Mouse (Mus musculus) kidney, postnatal 0 days (tissue): ENCODE measurements around the gene Basp1. TPM values are rescaled to one million over a fixed set of nuclear protein-coding genes. Genes with fewer than 3 reads are reported as not detected.
A peak's percentile ranks its signal among the peaks of the same experiment; 100 is the strongest.
"Not testable (repeated sequence)": the region's sequence is repeated elsewhere in the genome, so short reads cannot be mapped to it uniquely, and the experiment has no call there.

ENCODE experiments used
- ATAC-seq: fragments of 200-750 bp; cut with Nextera tagmentation; replicated peaks from 2 replicates; pipeline ENCODE4 v1.8.0; 2017; ENCODE audit warnings: low read depth, moderate number of reproducible peaks, moderate TSS enrichment, moderate library complexity; ENCODE audit not compliant: low FRiP score
- DNase-seq: peaks from one replicate; pipeline ENCODE4 v3.0.0-alpha.2; 2016; ENCODE audit warnings: low spot score
- H3K27ac ChIP-seq: fragments of 300-500 bp; sonication (generic); 2 replicates; pipeline ENCODE4 v1.5.1; 2014; ENCODE audit warnings: mild to moderate bottlenecking
- H3K27me3 ChIP-seq: fragments of 300-500 bp; sonication (generic); 2 replicates; pipeline ENCODE4 v1.6.1; 2014; ENCODE audit warnings: low read length, mixed read lengths; ENCODE audit not compliant: insufficient read depth
- H3K36me3 ChIP-seq: fragments of 300-500 bp; sonication (generic); 2 replicates; pipeline ENCODE4 v1.6.1; 2014; ENCODE audit warnings: low read length, mixed read lengths; ENCODE audit not compliant: insufficient read depth
- H3K4me1 ChIP-seq: fragments of 300-500 bp; sonication (generic); replicated peaks from 2 replicates; pipeline ENCODE4 v1.6.1; 2014; ENCODE audit warnings: antibody characterized with exemption, low read length, mixed read lengths; ENCODE audit not compliant: insufficient read depth
- H3K4me2 ChIP-seq: fragments of 300-500 bp; sonication (generic); 2 replicates; pipeline ENCODE4 v1.6.1; 2014; ENCODE audit warnings: mild to moderate bottlenecking, low read length, moderate library complexity, mixed read lengths
- H3K4me3 ChIP-seq: fragments of 300-500 bp; sonication (generic); replicated peaks from 2 replicates; pipeline ENCODE4 v1.5.1; 2014; ENCODE audit warnings: low read depth, low read length
- H3K9ac ChIP-seq: fragments of 300-500 bp; sonication (generic); 2 replicates; pipeline ENCODE4 v1.6.1; 2014; ENCODE audit warnings: low read depth, low read length
- H3K9me3 ChIP-seq: fragments of 300-500 bp; sonication (generic); replicated peaks from 2 replicates; pipeline ENCODE4 v1.6.1; 2016; ENCODE audit warnings: low read length, inconsistent platforms, mixed read lengths
- CTCF ChIP-seq: IDR thresholded peaks from 2 replicates; pipeline ENCODE4 v1.5.1; 2016; ENCODE audit warnings: antibody characterized with exemption, low read depth, mild to moderate bottlenecking, moderate library complexity
- whole genome bisulfite sequencing: fragments of 180-500 bp; shearing (Covaris S2); extraction: QIAGEN DNeasy Blood & Tissue Kit; methylation state at CpG from one replicate; pipeline ENCODE4 v1.1.7; 2014; 5-methylcytosine and 5-hydroxymethylcytosine counted together
- polyA plus RNA-seq: library from polyadenylated mRNA; unstranded; fragments of >200 nt; fragmentation: Nextera tagmentation; extraction: Ambion mirVana; gene quantifications from 2 replicates; pipeline ENCODE4 v1.2.1, GENCODE M21; 2015

The Basp1 gene
- polyA plus RNA-seq: 24.6 and 31.7 TPM in 2 replicates

DNA sequence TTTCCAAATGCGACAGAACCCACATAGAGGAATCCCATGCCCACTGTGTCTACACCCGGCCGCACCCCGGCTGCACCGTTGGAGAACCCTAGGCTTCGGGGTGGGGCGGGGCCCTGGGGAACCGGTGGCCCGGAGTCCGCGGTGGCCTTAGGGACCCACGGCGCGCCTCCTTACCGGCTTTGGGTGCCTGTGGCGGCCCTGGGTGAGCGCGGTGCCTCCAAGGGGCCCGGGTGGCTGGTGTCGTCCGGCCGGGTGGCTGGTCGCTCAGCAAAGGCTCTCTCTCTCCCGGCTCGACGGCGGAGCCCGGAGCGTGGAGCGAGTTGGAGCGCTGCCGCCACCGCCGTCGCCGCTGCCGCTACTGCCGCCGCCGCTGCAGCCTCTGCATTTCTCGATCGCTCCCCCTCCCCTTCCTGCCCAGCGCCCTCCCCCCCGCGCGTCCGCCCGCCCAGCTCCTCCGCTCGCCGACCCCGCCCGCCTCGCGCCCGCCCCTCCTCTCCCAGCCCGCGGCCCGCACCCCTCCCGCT lies at the start of gene Basp1:
Gene Basp1, minus strand, starts transcription at position 387 of the 524 bp plus-strand sequence.
- Histone ChIP-seq H3K9ac (peak within 1 kb of the TSS; percentile 67), H3K27me3 (no peaks in the 10 kb centered on the region), H3K4me3 (peak within 1 kb of the TSS; percentile 70), H3K36me3 (no peaks in the 10 kb centered on the region), H3K4me2 (peak within 1 kb of the TSS; percentile 91), H3K4me1 (no peaks in the 10 kb centered on the region), H3K27ac (peak within 1 kb of the TSS; percentile 66), H3K9me3 (no peaks in the 10 kb centered on the region)
- TF ChIP-seq CTCF: no peak
- DNase-seq (peak; percentile 86), ATAC-seq (peak; percentile 65)
- WGBS: 1% methylated on average over 27 of the region's 60 CpGs

DNA sequence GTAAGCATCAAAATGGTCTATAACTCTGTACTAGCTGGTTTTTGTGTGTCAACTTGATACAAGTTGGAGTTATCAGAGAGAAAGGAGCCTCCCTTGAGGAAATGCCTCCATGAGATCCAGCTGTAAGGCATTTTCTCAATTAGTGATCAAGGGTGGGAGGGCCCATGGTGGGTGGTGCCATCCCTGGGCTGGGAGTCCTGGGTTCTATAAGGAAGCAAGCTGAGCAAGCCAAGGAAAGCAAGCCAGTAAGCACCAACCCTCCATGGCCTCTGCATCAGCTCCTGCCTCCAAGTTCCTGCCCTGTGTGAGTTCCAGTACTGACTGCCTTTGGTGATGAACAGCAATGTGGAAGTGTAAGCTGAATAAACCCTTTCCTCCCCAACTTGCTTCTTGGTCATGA lies 49.5 kb upstream of the Basp1 start:
- not testable (repeated sequence) for H3K9ac ChIP-seq, DNase-seq, ATAC-seq

DNA sequence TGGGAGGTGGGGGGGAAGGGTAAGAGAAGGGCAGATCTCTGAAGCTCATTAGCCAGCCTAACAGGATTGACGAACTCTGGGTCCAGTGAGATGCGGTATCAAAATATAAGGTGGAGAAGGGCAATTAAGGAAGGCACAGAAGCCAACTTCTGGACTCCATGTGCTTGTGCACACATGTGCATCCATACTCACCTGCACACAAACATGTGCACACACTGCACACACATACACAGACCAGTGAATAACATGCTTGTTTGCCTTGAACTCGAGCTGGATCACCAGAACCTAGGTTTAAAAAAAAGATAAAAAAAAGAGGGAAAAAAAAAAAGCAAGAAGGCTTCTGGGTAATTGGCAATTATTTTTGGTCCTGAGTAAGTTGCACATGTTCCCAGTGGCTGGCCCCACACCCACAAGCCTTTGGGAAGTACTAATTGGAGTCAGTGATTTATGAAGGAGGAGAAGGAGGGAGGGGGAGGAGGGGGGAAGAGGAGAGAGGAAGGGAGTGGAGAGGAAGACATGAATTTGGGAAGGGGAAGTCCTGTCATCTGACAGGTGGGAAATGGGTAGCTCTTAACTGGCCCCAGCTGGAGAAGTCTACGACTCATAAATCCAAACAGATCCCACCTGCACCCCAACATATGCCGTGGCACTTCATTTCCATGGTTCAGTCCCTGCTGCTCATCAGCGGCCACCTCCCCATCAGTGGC lies 48.6 kb upstream of the Basp1 start:
- TF ChIP-seq CTCF: no peak
- Histone ChIP-seq H3K9me3 (no peaks in the 10 kb centered on the region), H3K36me3 (no peaks in the 10 kb centered on the region), H3K27me3 (no peaks in the 10 kb centered on the region), H3K4me1 (peaks cover 5% of the 10 kb centered on the region; the same call in 1 of the 2 replicates), H3K4me3 (no peak overlapping the region), H3K27ac (no peak overlapping the region), H3K9ac (no peak overlapping the region), H3K4me2 (no peak overlapping the region)
- 37% methylated on average over 6 of the region's 6 CpGs for whole genome bisulfite sequencing
- DNase-seq: peak; percentile 45
- ATAC-seq: 0 out of 2 replicates have a peak, but pooled peaks have one; percentile 40

More for the DNA sequence above, 49.5 kb upstream of the Basp1 start:
- not testable (repeated sequence) for H3K27me3 ChIP-seq, H3K36me3 ChIP-seq, H3K4me2 ChIP-seq, H3K27ac ChIP-seq, H3K9me3 ChIP-seq, H3K4me1 ChIP-seq, H3K4me3 ChIP-seq

DNA sequence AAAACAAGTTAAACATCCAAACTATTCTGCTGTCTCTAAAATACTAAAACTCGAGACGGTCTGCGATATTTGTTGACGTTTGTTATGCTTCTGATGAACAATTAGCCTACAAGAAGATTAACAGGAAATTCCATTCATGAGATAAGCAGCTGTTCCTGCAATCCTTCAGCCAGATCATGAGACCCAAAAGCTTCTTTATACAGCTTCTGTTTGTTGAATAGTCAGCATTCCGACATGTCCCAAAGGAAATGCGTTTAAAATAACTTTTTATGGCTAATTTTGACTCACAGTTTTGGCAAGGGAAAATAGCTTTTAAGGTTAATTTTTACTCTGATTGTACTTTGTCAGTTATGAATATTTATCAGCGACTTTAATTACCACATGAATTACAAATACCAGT lies 46.3 kb upstream of the Basp1 start:
- WGBS: 37% methylated on average over 7 of the region's 7 CpGs
- Histone ChIP-seq H3K27ac (peak overlapping the region; percentile 77), H3K27me3 (no peaks in the 10 kb centered on the region), H3K4me2 (0 out of 2 replicates have a peak overlapping the region, but pooled peaks have one; percentile 17), H3K9ac (no peak overlapping the region), H3K4me1 (peaks cover 5% of the 10 kb centered on the region; the same call in 1 of the 2 replicates), H3K9me3 (no peaks in the 10 kb centered on the region), H3K36me3 (no peaks in the 10 kb centered on the region), H3K4me3 (no peak overlapping the region)
- no peak for ATAC-seq
- DNase-seq: peak; percentile 92
- no peak for TF ChIP-seq CTCF

DNA sequence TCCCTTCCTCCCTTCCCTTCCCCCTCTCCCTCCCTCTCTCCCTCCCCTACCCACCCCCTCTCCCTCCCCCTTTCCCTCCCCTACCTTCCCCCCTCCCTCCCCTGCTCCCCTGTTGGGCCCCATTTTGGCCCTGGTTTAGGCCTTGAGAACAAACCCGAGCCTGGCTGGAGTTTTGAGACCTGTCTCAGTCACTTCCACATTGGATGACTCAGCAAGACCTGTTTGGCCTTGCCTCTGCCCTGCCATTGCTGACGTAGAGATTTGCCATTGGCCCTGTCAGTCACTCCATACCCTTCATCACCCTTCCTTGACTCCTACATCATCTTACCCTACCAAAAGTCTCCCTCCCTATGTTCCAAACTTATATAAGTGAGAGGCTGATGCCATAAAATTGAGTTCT lies 43.9 kb upstream of the Basp1 start:
- H3K4me3 ChIP-seq: no peak overlapping the region
- no peak for TF ChIP-seq CTCF
- no peaks in the 10 kb centered on the region for H3K9me3 ChIP-seq
- H3K27ac ChIP-seq: no peak overlapping the region
- peaks cover 5% of the 10 kb centered on the region; the same call in 1 of the 2 replicates for H3K4me1 ChIP-seq
- DNase-seq (no peak), ATAC-seq (no peak)
- no peak overlapping the region for H3K4me2 ChIP-seq
- H3K27me3 ChIP-seq: no peaks in the 10 kb centered on the region
- no peak overlapping the region for H3K9ac ChIP-seq
- WGBS: 75% methylated on average over 2 of the region's 2 CpGs
- H3K36me3 ChIP-seq: no peaks in the 10 kb centered on the region

DNA sequence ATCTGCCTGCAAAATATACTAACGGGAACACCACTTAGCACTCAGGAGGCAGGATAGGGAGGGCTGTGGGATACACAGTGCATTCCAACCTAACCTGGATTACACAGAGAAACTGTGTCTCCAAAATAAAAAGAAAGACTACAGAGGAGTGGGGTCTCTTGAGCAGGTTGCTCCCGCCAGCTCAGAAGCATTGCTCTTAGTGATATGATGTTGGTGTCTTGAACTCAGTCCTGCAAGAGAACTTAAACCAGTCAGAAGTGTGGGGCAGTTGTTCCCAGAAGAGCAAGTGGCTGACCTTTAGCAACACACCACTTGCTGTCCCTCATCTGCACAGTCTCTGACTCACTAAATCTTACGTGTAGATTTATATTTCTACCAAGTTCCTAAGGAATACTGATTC lies 40.0 kb upstream of the Basp1 start:
- Histone ChIP-seq H3K27me3 (no peaks in the 10 kb centered on the region), H3K9ac (no peak overlapping the region), H3K4me3 (no peak overlapping the region), H3K27ac (no peak overlapping the region), H3K36me3 (no peaks in the 10 kb centered on the region), H3K9me3 (no peaks in the 10 kb centered on the region), H3K4me2 (no peak overlapping the region), H3K4me1 (no peaks in the 10 kb centered on the region)
- TF ChIP-seq CTCF: no peak
- WGBS: 83% methylated on average over 3 of the region's 3 CpGs
- ATAC-seq (no peak), DNase-seq (no peak)
